Mouse (Mus musculus) MEL (cell line): ENCODE measurements around the gene Ofd1. TPM values are rescaled to one million over a fixed set of nuclear protein-coding genes. Genes with fewer than 3 reads are reported as not detected.

Experiments
- DNase-seq: peaks from one replicate; pipeline ENCODE4 v3.0.0; 2011; ENCODE audit warnings: low read depth, low spot score
- H3K27ac ChIP-seq: 2 replicates; pipeline ENCODE4 v1.5.1; 2012; ENCODE audit warnings: low read depth, mild to moderate bottlenecking, control low read depth, low read length, moderate library complexity; ENCODE audit not compliant: control insufficient read depth
- H3K27me3 ChIP-seq, 2 experiments: fragments of 150-350 bp in 1 of 2; sonication (generic) in 1 of 2; 2 replicates each; pipeline ENCODE4 v1.6.1; 2012; ENCODE audit warnings: low read length in 2 of 2, mild to moderate bottlenecking in 2 of 2, improper control_type of control experiment in 1 of 2, moderate library complexity in 1 of 2; ENCODE audit not compliant: insufficient read depth in 2 of 2, control insufficient read depth in 1 of 2
- H3K36me3 ChIP-seq, 2 experiments: 2 replicates each; pipeline ENCODE4 v1.6.1; 2012 to 2014; ENCODE audit warnings: low read length in 2 of 2, improper control_type of control experiment in 1 of 2, inconsistent platforms in 1 of 2, mild to moderate bottlenecking in 1 of 2; ENCODE audit not compliant: insufficient read depth in 2 of 2, control insufficient read depth in 1 of 2
- H3K4me1 ChIP-seq, 2 experiments: fragments of 150-350 bp in 1 of 2; sonication (generic) in 1 of 2; 2 replicates each; pipeline ENCODE4 v1.6.1; 2012; ENCODE audit warnings: low read length in 2 of 2, improper control_type of control experiment in 1 of 2, mild to moderate bottlenecking in 1 of 2; ENCODE audit not compliant: insufficient read depth in 2 of 2, control insufficient read depth in 1 of 2
- H3K4me3 ChIP-seq, 2 experiments: fragments of 150-350 bp in 1 of 2; sonication (generic) in 1 of 2; 2 replicates each; pipeline ENCODE4 v1.5.1; 2012; ENCODE audit warnings: low read depth in 2 of 2, low read length in 2 of 2, mild to moderate bottlenecking in 2 of 2, moderate library complexity in 2 of 2, control low read depth in 1 of 2, improper control_type of control experiment in 1 of 2; ENCODE audit not compliant: control insufficient read depth in 1 of 2, insufficient read depth in 1 of 2
- H3K79me2 ChIP-seq: 2 replicates; pipeline ENCODE4 v1.6.1; 2012; ENCODE audit warnings: mild to moderate bottlenecking, low read length, moderate library complexity; ENCODE audit not compliant: control insufficient read depth, poor library complexity, insufficient read depth
- H3K9ac ChIP-seq: 2 replicates; pipeline ENCODE4 v1.6.1; 2012; ENCODE audit warnings: low read depth, mild to moderate bottlenecking, control low read depth, low read length, moderate library complexity; ENCODE audit not compliant: control insufficient read depth, poor library complexity, severe bottlenecking
- H3K9me3 ChIP-seq: fragments of 150-350 bp; sonication (generic); replicated peaks from 2 replicates; pipeline ENCODE4 v1.6.1; 2012; ENCODE audit warnings: mild to moderate bottlenecking, low read length, improper control_type of control experiment, moderate library complexity; ENCODE audit not compliant: insufficient read depth
- CHD2 ChIP-seq: IDR thresholded peaks from 2 replicates; pipeline ENCODE4 v1.6.1; 2011; ENCODE audit warnings: low read length, improper control_type of control experiment
- CTCF ChIP-seq, 3 experiments: IDR thresholded peaks in 2 of 3; conservative IDR thresholded peaks in 1 of 3; 2 replicates each; pipeline ENCODE4 v1.5.1; 2011 to 2012; ENCODE audit warnings: low read length in 3 of 3, low read depth in 2 of 3, mild to moderate bottlenecking in 2 of 3, improper control_type of control experiment in 1 of 3, inconsistent platforms in 1 of 3, mixed read lengths in 1 of 3, moderate library complexity in 1 of 3; ENCODE audit not compliant: control insufficient read depth in 1 of 3, insufficient read depth in 1 of 3, poor library complexity in 1 of 3, severe bottlenecking in 1 of 3
- ELF1 ChIP-seq: IDR thresholded peaks from 2 replicates; pipeline ENCODE4 v1.6.1; 2014; ENCODE audit warnings: low read depth, mild to moderate bottlenecking, inconsistent platforms, low read length, improper control_type of control experiment, moderate library complexity
- GATA1 ChIP-seq: IDR thresholded peaks from 2 replicates; pipeline ENCODE4 v1.6.1; 2011; ENCODE audit warnings: low read depth, low read length, improper control_type of control experiment
- HCFC1 ChIP-seq: IDR thresholded peaks from 2 replicates; pipeline ENCODE4 v1.6.1; 2012; ENCODE audit warnings: low read depth, mild to moderate bottlenecking, inconsistent platforms, low read length, improper control_type of control experiment, moderate library complexity
- MAZ ChIP-seq: IDR thresholded peaks from 2 replicates; pipeline ENCODE4 v1.6.1; 2012; ENCODE audit warnings: low read depth, mild to moderate bottlenecking, inconsistent platforms, low read length, improper control_type of control experiment
- NELFE ChIP-seq: IDR thresholded peaks from 2 replicates; pipeline ENCODE4 v1.6.1; 2011; ENCODE audit warnings: low read depth, low read length, improper control_type of control experiment
- POLR2A ChIP-seq, 2 experiments: IDR thresholded peaks; 2 replicates each; pipeline ENCODE4 v1.6.1; 2011 to 2012; ENCODE audit warnings: low read length in 2 of 2, mild to moderate bottlenecking in 2 of 2, control low read depth in 1 of 2, improper control_type of control experiment in 1 of 2, low read depth in 1 of 2, moderate library complexity in 1 of 2; ENCODE audit not compliant: control insufficient read depth in 1 of 2, insufficient read depth in 1 of 2, poor library complexity in 1 of 2
- POLR2AphosphoS5 ChIP-seq: IDR thresholded peaks from 2 replicates; pipeline ENCODE4 v1.6.1; 2012; ENCODE audit warnings: low read depth, borderline replicate concordance, mild to moderate bottlenecking, inconsistent platforms, low read length, moderate library complexity, mixed read lengths
- RAD21 ChIP-seq: IDR thresholded peaks from 2 replicates; pipeline ENCODE4 v1.6.1; 2011; ENCODE audit warnings: mild to moderate bottlenecking, low read depth, low read length, improper control_type of control experiment
- SIN3A ChIP-seq: IDR thresholded peaks from 2 replicates; pipeline ENCODE4 v1.6.1; 2012; ENCODE audit warnings: low read length, improper control_type of control experiment, inconsistent platforms
- TCF12 ChIP-seq: IDR thresholded peaks from 2 replicates; pipeline ENCODE4 v1.6.1; 2014; ENCODE audit warnings: low read depth, mild to moderate bottlenecking, inconsistent platforms, low read length, improper control_type of control experiment, moderate library complexity
- USF1 ChIP-seq: IDR thresholded peaks from 2 replicates; pipeline ENCODE4 v1.6.1; 2014; ENCODE audit warnings: low read depth, mild to moderate bottlenecking, inconsistent platforms, low read length, improper control_type of control experiment, moderate library complexity
- ZKSCAN1 ChIP-seq: IDR thresholded peaks from 2 replicates; pipeline ENCODE4 v1.6.1; 2012; ENCODE audit warnings: low read depth, mild to moderate bottlenecking, inconsistent platforms, low read length, improper control_type of control experiment, moderate library complexity
- ZNF384 ChIP-seq: IDR thresholded peaks from 2 replicates; pipeline ENCODE4 v1.6.1; 2012; ENCODE audit warnings: low read depth, mild to moderate bottlenecking, inconsistent platforms, low read length, improper control_type of control experiment
- polyA plus RNA-seq, 2 experiments: library from polyadenylated mRNA; stranded (reverse) in 1 of 2; unstranded in 1 of 2; fragments of >175 nt in 1 of 2; fragments of >200 nt in 1 of 2; gene quantifications; 2 replicates each; pipeline versions ENCODE4 v1.2.1 to v1.2.4; 2012; ENCODE audit warnings: low replicate concordance in 2 of 2, low read depth in 1 of 2; ENCODE audit not compliant: insufficient read length in 2 of 2, insufficient read depth in 1 of 2, missing spikeins in 1 of 2
- total RNA-seq: library from RNA; depleted of rRNA; stranded (reverse); fragments of 300-350 nt; gene quantifications from 2 replicates; pipeline ENCODE4 v1.2.3, GENCODE M21; 2012; rRNA removed

Ofd1 gene
- total and polyA plus RNA-seq, 3 experiments: 39.1 to 65.0 (median 43.8) TPM

- no peak overlapping the region for H3K4me3 ChIP-seq
These were observed 96.1 kb downstream of the Ofd1 start for GRCm38 (mm10) chrX:166344228-166345015.

GRCm38 (mm10) chrX:166341795-166342194, 98.7 kb downstream of the Ofd1 start:
- Histone ChIP-seq H3K9me3 (no peaks in the 10 kb centered on the region), H3K9ac (no peak overlapping the region), H3K4me1 (no peaks in the 10 kb centered on the region), H3K27ac (no peak overlapping the region), H3K4me3 (no peak overlapping the region), H3K79me2 (no peaks in the 10 kb centered on the region), H3K36me3 (no peaks in the 10 kb centered on the region; a peak in 1 of 4 replicates)
- no peak for DNase-seq
- TF ChIP-seq POLR2AphosphoS5: no peak
- TF ChIP-seq, all 39 proteins: peak for 0
- H3K27me3 ChIP-seq: no peaks in the 10 kb centered on the region

More at GRCm38 (mm10) chrX:166344228-166345015, 96.1 kb downstream of the Ofd1 start:
- TF ChIP-seq HCFC1: no peak
- no peak for TF ChIP-seq GATA1
- TF ChIP-seq ZNF384: no peak
- no peak for TF ChIP-seq POLR2A (IDR thresholded peaks at IDR 0.05; ENCODE audit: control insufficient read depth in 1 of 2, insufficient read depth in 1 of 2, low read depth in 1 of 2, low read length in 2 of 2, poor library complexity in 1 of 2)
- no peak for TF ChIP-seq SIN3A
- TF ChIP-seq ZKSCAN1: no peak
- TF ChIP-seq ELF1: no peak
- TF ChIP-seq MAZ: no peak
- no peak for TF ChIP-seq NELFE
- TF ChIP-seq CTCF (IDR thresholded peaks at IDR 0.05 in 2 of 3, conservative IDR thresholded peaks at IDR 0.05 in 1 of 3; ENCODE audit: control insufficient read depth in 1 of 3, insufficient read depth in 1 of 3, low read depth in 2 of 3, low read length in 3 of 3, poor library complexity in 1 of 3, severe bottlenecking in 1 of 3): no peak
- no peak for TF ChIP-seq CHD2
- TF ChIP-seq USF1: no peak
- no peak for TF ChIP-seq TCF12
- TF ChIP-seq RAD21: no peak
- H3K79me2 ChIP-seq: no peaks in the 10 kb centered on the region
- no peak overlapping the region for H3K9ac ChIP-seq
- no peaks in the 10 kb centered on the region for H3K27me3 ChIP-seq
- H3K36me3 ChIP-seq: no peaks in the 10 kb centered on the region
- no peak overlapping the region for H3K27ac ChIP-seq
- no peaks in the 10 kb centered on the region for H3K4me1 ChIP-seq
- no peak for DNase-seq
- no peaks in the 10 kb centered on the region for H3K9me3 ChIP-seq

Other genes with a start within 250 kb of the Ofd1 start
- 2.9 and 4.9 TPM in 2 replicates for gene Gpm6b, start 201.8 kb downstream of the Ofd1 start, total RNA-seq
- 10 to 100 TPM in 1 of 2 experiments, not detected in 1; 13.2 TPM for gene Gpm6b, start 201.8 kb downstream of the Ofd1 start, polyA plus RNA-seq
- 15.6 and 17.8 TPM in 2 replicates for gene Trappc2, start 130 bp downstream of the Ofd1 start, total RNA-seq
- gene Trappc2, start 130 bp downstream of the Ofd1 start, polyA plus RNA-seq: 10 to 100 TPM in 1 of 2 experiments, not detected in 1; 12.5 TPM
- gene Rab9, start 39.2 kb upstream of the Ofd1 start, total RNA-seq: 32.3 and 38.2 TPM in 2 replicates
- gene Rab9, start 39.2 kb upstream of the Ofd1 start, polyA plus RNA-seq: 100 to 1,000 TPM in 1 of 2 experiments, 10 to 100 TPM in 1; 50.0 to 136 TPM
- gene Tceanc, start 77.9 kb upstream of the Ofd1 start, total RNA-seq: 5.7 and 8.2 TPM in 2 replicates
- gene Tceanc, start 77.9 kb upstream of the Ofd1 start, polyA plus RNA-seq: 1 to 10 TPM in 1 of 2 experiments, not detected in 1; 3.6 TPM
- not detected in 2 replicates for gene Egfl6, start 145.0 kb upstream of the Ofd1 start, total RNA-seq
- gene Egfl6, start 145.0 kb upstream of the Ofd1 start, polyA plus RNA-seq: under 1 TPM in 1 of 2 experiments, not detected in 1; 0.28 TPM